Mouse (Mus musculus) liver, adult 2 months (tissue): Measurements from ENCODE around the gene Large2. TPM values are rescaled to one million over a fixed set of nuclear protein-coding genes. Genes with fewer than 3 reads are reported as not detected.
A peak's percentile ranks its signal among the peaks of the same experiment; 100 is the strongest.
"Not testable (repeated sequence)": the region's sequence is repeated elsewhere in the genome, so short reads cannot be mapped to it uniquely, and the experiment has no call there.

ENCODE experiments used
- DNase-seq: peaks from one replicate; pipeline ENCODE4 v3.0.0-alpha.2; 2011; ENCODE audit warnings: low read depth, low spot score; ENCODE audit errors: extremely low read depth
- H3K27ac ChIP-seq: fragments of 200-500 bp; replicated peaks from 2 replicates; pipeline ENCODE4 v1.5.1; 2012; ENCODE audit warnings: low read depth, mild to moderate bottlenecking, control low read depth, inconsistent platforms, low read length; ENCODE audit not compliant: insufficient read depth
- H3K27me3 ChIP-seq: fragments of 200-500 bp; 2 replicates; pipeline ENCODE4 v1.6.1; 2012; ENCODE audit warnings: mild to moderate bottlenecking, moderate library complexity, low read length, inconsistent platforms; ENCODE audit not compliant: control insufficient read depth, insufficient read depth
- H3K36me3 ChIP-seq: fragments of 200-500 bp; 2 replicates; pipeline ENCODE4 v1.6.1; 2012; ENCODE audit warnings: low read length, inconsistent platforms; ENCODE audit not compliant: control insufficient read depth, insufficient read depth
- H3K4me1 ChIP-seq: fragments of 200-500 bp; 2 replicates; pipeline ENCODE4 v1.6.1; 2011; ENCODE audit warnings: low read length; ENCODE audit not compliant: control insufficient read depth, insufficient read depth
- H3K4me3 ChIP-seq: fragments of 200-500 bp; 2 replicates; pipeline ENCODE4 v1.5.1; 2011; ENCODE audit warnings: low read depth, mild to moderate bottlenecking, control low read depth, low read length, moderate library complexity; ENCODE audit not compliant: insufficient read depth
- H3K79me2 ChIP-seq: fragments of 200-500 bp; 2 replicates; pipeline ENCODE4 v1.6.1; 2012; ENCODE audit warnings: inconsistent platforms, mild to moderate bottlenecking, low read length, moderate library complexity; ENCODE audit not compliant: control insufficient read depth, insufficient read depth
- H3K9ac ChIP-seq: fragments of 200-500 bp; 2 replicates; pipeline ENCODE4 v1.6.1; 2012; ENCODE audit warnings: low read depth, mild to moderate bottlenecking, control low read depth, inconsistent platforms, low read length
- CTCF ChIP-seq: fragments of 200-500 bp; IDR thresholded peaks from 2 replicates; pipeline ENCODE4 v1.5.1; 2011; ENCODE audit warnings: low read depth, low read length, control low read depth
- POLR2A ChIP-seq: fragments of 200-500 bp; IDR thresholded peaks from 2 replicates; pipeline ENCODE4 v1.6.1; 2011; ENCODE audit warnings: low read length, control low read depth; ENCODE audit not compliant: insufficient read depth; ENCODE audit errors: extremely low read depth
- whole genome bisulfite sequencing: fragments of 180-500 bp; shearing (Covaris S2); methylation state at CpG from one replicate; pipeline ENCODE4 v1.1.7; 2018; 5-methylcytosine and 5-hydroxymethylcytosine counted together
- polyA plus RNA-seq: library from polyadenylated mRNA; depleted of rRNA; stranded (reverse); fragments of >200 nt; gene quantifications from 2 replicates; pipeline ENCODE4 v1.2.3, GENCODE M21; 2012
- total RNA-seq: library from RNA; depleted of rRNA; stranded (reverse); fragments of >200 nt; gene quantifications from 2 replicates; pipeline ENCODE4 v1.2.3, GENCODE M21; 2014

Gene Large2
- total and polyA plus RNA-seq, 2 experiments, result 0.37 to 1.7 TPM

GRCm38 (mm10) chr2:92401091-92401561 lies 26.5 kb upstream of the Large2 start, which contains the start of gene Mapk8ip1:
Gene Mapk8ip1, minus strand, starts transcription at chr2:92401263.
- Histone ChIP-seq H3K4me3 (peak within 1 kb of the TSS; percentile 13; the same call in 1 of the 2 replicates), H3K9ac (no peak within 1 kb of the TSS; the same call in 1 of the 2 replicates), H3K36me3 (peaks cover 3% of the 10 kb centered on the region; the same call in 1 of the 2 replicates), H3K27ac (no peak within 1 kb of the TSS), H3K79me2 (no peaks in the 10 kb centered on the region), H3K4me1 (peaks cover 3% of the 10 kb centered on the region; the same call in 1 of the 2 replicates), H3K27me3 (peaks cover 2% of the 10 kb centered on the region; the same call in 1 of the 2 replicates)
- DNase-seq, result no peak
- 5% methylated on average over 45 of the region's 59 CpGs for WGBS
- no peak for TF ChIP-seq POLR2A
- TF ChIP-seq CTCF, result no peak

GRCm38 (mm10) chr2:92400682-92401081 lies 26.0 kb upstream of the Large2 start:
- Histone ChIP-seq H3K36me3 (peaks cover 3% of the 10 kb centered on the region; the same call in 1 of the 2 replicates), H3K27me3 (peaks cover 2% of the 10 kb centered on the region; the same call in 1 of the 2 replicates), H3K4me3 (peak overlapping the region; percentile 13; the same call in 1 of the 2 replicates), H3K4me1 (peaks cover 3% of the 10 kb centered on the region; the same call in 1 of the 2 replicates), H3K79me2 (no peaks in the 10 kb centered on the region), H3K27ac (no peak overlapping the region), H3K9ac (no peak overlapping the region; the same call in 1 of the 2 replicates)
- DNase-seq, result no peak
- WGBS, result 11% methylated on average over 22 of the region's 22 CpGs
- TF ChIP-seq POLR2A (no peak), CTCF (no peak)

GRCm38 (mm10) chr2:92399877-92400276 lies 25.2 kb upstream of the Large2 start:
- not testable (repeated sequence) for DNase-seq, H3K4me1 ChIP-seq, H3K27me3 ChIP-seq, H3K27ac ChIP-seq, H3K9ac ChIP-seq, H3K79me2 ChIP-seq, H3K4me3 ChIP-seq, H3K36me3 ChIP-seq
- WGBS, result 100% methylated on average over 3 of the region's 4 CpGs

- no peak for DNase-seq
- no peak overlapping the region for H3K27ac ChIP-seq
- H3K9ac ChIP-seq, result no peak overlapping the region
- no peaks in the 10 kb centered on the region for H3K79me2 ChIP-seq
- 83% methylated on average over 1 of the region's 1 CpGs for WGBS
- no peak overlapping the region for H3K4me3 ChIP-seq
- H3K27me3 ChIP-seq, result peaks cover 9% of the 10 kb centered on the region; the same call in 1 of the 2 replicates
- TF ChIP-seq POLR2A, result no peak
- no peak for TF ChIP-seq CTCF
- no peaks in the 10 kb centered on the region for H3K36me3 ChIP-seq
- H3K4me1 ChIP-seq, result peaks cover 3% of the 10 kb centered on the region; the same call in 1 of the 2 replicates
Observed at GRCm38 (mm10) chr2:92397436-92397835, 22.8 kb upstream of the Large2 start.

GRCm38 (mm10) chr2:92395535-92395934 lies 20.9 kb upstream of the Large2 start:
- Histone ChIP-seq H3K36me3 (no peaks in the 10 kb centered on the region), H3K9ac (no peak overlapping the region), H3K27me3 (peaks cover 10% of the 10 kb centered on the region; the same call in 1 of the 2 replicates), H3K79me2 (no peaks in the 10 kb centered on the region), H3K4me1 (no peaks in the 10 kb centered on the region), H3K4me3 (no peak overlapping the region), H3K27ac (no peak overlapping the region)
- DNase-seq, result no peak
- TF ChIP-seq CTCF (no peak), POLR2A (no peak)
- WGBS, result 95% methylated on average over 3 of the region's 3 CpGs
